Mouse (Mus musculus) frontal cortex, postnatal 36 days (tissue): ENCODE data around the gene Ier3.
A peak's percentile ranks its signal among the peaks of the same experiment; 100 is the strongest.

Experiments used
- DNase-seq, 2 experiments: peaks; one replicate each; pipeline ENCODE4 v3.0.0; 2022; ENCODE audit warnings: low spot score in 2 of 2

Gene Ier3

GRCm38 (mm10) chr17:35821439-35822430, at the start of gene Ier3:
Gene Ier3, plus strand, starts transcription at chr17:35821684.
- peak; percentile 69 to 71 for DNase-seq

DNA sequence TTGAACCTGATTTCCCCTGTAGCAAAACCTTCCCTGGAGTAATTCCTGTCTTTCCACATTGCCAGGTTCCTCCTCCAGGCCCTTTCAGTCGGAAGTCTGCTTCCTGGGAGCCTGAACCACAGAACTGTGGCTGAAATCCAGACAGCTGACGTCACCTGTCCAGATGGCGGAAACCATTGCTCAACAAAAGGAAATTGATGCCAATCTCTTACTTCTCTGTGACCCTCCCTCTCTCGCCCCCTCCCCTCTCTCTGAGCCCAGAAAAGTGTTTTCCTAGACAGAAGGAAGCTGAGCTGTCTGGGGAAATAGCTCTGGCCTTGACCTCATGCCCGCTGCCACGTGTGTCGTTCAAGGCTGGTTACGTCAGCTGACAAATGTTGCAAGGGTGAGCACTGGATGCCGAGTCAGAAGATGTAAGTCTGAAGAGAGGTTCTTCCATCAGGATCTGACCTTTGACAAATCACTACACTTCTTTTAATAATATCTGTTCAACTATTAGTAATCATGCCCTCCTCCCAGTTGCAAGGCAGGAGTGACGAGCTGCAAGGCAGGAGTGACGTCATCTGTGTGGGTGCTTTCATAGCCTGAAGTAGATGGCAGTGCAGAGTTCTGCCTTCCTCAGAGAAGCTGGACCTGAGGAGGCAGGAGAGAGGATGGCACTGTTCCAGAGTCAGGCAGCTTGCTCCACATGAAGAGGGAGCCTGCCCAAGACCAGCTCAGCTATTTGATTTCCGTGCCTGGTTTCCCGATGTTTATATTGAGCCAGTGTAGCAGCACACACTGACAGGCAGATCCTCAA, 44.5 kb upstream of the Ier3 start:
- DNase-seq, result peak; percentile 75 to 77

GRCm38 (mm10) chr17:35778965-35779364, 42.5 kb upstream of the Ier3 start:
- DNase-seq, result no peak

DNA sequence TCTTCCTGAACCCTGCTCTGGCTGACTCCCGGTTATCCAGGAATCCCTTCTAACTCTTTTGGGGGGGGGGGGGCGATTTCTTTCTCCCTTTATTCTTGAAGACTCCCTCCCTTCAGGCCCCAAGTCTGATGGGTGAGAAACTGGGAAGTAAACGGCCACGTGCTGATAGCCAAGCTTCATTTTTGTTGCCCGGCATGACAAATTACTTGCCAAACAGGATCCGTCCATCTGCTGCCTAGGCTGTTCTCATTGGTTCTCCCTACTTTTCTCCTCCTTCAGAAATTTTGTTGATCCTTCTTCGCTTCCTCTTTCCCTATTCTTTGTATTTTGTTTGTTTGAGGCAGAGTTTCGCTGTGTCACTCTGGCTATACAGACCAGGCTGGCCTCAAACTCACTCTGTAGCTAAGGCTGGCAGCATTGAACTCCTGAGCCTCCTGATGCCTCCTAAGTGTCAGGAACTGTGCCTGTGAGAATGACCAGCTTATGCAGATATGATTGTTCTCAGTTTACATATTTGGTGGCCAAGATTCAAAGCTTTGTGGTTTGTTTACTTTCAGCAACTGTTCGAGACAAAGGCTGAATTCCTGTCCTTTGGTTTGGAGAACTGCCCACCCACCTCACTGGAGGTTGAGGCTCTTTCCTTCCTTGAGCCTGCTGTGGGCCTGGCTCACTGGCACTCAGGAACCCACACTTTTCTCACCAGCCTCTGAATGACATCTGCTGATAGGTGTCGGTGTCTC, 41.8 kb upstream of the Ier3 start:
- no peak for DNase-seq

DNA sequence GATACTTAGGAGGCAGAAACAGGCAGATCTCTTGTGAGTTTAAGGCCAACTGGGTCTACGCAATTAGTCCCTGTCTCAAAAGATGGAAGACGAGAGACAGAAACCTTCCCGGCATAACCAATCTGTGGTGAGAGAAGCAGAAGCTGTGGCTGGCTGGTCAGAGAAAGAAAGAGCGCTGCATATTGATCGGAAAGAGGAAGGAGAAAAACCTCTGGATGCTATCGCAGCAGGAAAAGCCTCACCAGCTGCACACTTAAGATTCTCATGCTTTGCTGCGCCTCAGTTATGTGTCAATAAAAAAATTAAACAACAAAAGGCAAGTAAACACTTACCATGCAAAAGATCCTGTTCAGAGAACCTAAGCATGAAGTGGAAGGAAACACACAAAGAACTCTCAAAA, 41.1 kb upstream of the Ier3 start:
- no peak for DNase-seq

DNA sequence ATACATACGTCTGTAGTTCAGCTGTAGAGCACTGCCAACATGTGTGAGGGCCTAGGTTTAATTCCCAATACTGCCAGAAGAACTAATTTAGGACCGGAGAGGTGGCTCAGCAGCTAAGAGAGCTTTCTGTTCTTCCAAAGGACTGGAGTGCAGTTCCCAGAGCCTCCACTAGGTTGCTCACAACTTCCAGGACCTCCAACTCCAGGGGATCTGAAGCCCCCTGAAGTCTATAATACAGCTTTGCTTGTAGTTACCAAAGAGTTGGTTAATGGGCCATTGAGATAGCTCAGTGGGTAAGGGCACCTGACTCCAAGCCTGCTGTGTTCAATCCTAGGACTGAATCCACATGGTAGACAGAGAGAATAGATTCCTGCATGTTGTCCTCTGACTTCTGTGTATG, 39.1 kb upstream of the Ier3 start:
- no peak for DNase-seq

DNA sequence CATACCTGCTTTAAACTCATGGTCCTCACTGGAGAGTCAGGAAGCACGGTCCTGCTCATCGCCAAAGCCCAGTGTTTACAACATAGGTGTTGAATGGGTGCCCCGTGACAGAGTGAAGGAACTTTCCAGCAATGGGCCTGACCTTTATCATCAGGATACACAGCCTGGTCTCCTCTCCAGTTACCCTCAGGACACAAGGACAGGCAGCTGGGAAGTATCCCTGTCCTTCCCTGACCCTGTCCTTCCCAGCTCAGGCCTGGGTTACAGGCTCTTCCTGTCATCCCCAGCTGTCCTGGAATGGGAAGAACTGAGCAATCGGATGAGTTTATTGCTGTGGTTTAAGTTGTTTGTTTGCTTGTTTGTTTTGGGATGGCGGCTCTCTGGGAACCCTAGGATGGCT, 38.6 kb upstream of the Ier3 start:
- DNase-seq, result no peak

DNA sequence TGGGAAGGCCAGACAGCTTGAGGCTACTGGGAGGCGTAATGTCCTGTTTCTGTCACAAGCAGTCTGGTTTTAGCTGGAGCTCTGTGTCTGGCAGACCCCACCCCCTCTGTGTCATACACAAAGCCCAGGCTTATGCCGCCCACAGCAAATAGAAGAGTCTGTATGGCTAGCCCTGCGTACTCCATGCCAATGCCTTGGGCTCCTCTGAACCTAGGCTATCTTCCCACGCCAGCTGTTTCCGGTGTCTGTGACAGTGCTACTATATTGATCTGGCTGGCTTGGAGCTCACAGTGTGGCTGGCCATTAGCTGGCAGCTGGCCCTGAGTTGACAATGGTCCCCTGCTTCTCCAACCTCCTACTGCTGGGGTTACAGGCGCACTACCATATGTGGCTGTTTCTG, 37.5 kb upstream of the Ier3 start:
- peak in 1 of 2 experiments; percentile 10 for DNase-seq

DNA sequence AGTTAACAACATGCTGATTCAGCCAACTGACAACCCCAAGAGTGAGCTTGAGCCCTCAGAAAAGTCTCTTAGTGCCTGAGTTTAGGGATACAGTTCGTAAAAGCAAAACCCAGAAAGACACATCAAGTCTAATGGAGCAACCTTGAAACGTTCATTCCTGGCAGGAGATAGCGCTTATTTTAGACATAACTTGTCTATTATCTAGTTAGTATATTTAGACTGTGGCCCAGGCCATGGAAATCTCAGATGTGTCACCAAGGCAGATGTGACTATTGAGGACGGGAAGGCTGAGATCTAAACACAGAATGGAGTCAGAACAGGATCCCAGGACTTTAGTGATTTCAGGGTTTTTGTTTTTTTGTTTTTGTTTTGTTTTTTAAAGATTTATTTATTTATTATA, 36.3 kb upstream of the Ier3 start:
- DNase-seq, result no peak

DNA sequence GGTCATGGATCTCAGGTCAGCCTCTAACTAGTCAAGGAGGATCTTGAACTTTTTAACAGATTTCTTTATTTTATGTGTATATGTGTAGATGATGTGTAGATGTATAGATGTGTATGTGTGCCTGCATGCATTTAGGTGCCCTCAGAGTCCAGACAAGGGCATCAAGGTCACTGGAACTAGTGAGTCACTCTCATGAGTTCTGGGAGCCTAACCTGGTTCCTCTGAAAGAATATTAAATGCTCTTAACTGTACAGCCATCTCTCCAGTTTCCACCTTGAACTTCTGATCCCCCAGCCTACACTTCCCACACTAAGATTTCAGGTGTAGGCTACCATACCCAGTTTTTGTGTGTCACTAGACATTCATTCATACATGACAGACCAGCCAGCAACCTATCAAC, 34.0 kb upstream of the Ier3 start:
- no peak for DNase-seq

DNA sequence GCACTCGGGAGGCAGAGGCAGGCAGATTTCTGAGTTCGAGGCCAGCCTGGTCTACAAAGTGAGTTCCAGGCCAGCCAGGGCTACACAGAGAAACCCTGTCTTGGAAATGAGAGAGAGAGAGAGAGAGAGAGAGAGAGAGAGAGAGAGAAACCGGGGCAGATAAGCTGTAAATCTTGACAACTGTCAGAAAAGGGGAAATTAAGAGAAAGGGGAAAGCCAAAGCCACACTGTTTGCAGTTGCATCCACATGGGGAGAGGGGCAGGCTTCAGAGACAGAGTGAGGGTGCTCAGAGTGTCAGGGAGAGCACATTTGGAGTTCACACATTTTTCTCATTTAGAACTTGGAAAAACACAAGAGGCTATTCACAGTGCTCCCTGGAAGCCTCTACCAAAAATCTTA, 33.5 kb upstream of the Ier3 start:
- no peak for DNase-seq

GRCm38 (mm10) chr17:35790933-35791332, 30.6 kb upstream of the Ier3 start:
- DNase-seq, result no peak

- DNase-seq, result no peak
Observed at GRCm38 (mm10) chr17:35792837-35793236, 28.6 kb upstream of the Ier3 start.

GRCm38 (mm10) chr17:35795099-35795498, 26.4 kb upstream of the Ier3 start:
- no peak for DNase-seq

DNA sequence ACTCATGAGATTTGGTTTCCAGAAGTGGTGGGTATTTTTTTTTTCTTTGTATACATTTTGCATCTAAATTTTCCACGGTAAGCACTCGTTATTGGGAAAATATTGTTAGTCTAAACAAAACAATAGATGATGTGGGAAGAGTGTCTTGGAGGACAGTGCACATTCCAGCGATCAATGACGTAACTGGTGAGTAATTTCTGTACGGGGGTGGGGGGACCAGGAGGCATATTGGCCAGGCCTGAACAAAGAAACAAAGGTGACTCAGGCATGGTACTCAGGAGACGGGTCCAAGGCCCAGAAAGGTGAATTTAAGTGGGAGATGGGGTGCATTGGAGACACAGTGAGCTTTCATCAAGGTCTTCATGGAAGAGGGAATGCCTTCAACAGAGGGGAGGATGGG, 25.8 kb upstream of the Ier3 start:
- DNase-seq, result no peak

DNA sequence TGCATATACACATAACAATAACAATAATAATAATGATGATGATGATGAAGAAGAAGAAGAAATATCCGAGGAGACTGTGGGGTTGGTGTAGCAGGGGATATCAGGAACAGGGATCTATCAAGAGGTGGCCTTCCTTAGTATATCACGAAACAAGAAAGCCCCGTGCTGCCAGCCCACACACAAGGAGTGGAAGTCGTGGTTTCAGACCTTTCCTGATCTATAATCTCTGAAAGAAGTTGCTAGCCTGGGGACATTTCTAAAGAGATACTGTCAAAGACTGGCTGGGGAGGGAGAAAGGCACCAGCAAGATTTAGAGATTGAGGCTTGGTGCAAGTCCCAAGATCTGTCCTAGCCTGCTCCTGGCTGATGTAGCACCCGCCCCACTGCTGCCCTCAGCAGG, 24.6 kb upstream of the Ier3 start:
- DNase-seq, result no peak

DNA sequence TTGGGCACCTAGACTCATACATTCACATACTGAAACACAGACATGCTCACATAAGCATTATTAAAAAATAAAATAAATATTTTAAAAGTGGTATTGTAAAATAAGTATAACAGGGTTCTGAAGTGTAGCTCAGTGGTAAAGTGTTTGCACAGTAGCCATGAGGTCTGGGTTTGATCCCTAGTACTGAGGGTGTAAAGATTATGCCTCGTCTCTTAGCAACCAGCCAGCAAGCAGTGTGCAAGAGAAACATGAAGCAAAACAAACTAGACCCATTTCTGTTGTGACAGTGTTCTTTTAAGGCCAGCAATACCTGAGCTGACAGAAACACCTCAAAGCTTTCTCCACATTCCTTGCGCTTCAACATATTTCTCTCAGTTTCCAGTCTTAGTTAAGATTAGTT, 20.6 kb upstream of the Ier3 start:
- no peak for DNase-seq

DNA sequence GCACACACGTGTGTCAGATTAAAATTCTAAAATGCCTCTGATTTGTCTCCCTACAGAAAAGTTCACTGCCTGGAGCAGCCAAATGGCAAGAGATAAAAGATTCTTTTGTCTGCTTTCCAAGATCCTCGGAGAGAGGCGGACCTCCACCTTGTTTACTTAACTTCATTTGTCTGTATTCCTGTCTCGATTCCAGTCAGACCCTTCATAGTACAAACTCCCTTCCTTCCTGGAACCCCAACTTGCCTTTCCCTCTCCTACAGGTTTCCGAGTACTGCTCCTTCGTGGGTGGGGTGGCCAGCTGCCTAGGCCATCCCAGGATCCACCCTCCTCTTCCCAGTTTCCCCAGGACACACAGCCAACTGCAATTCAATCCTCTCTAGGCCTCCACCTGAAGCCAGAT, 18.5 kb upstream of the Ier3 start:
- DNase-seq, result no peak

DNA sequence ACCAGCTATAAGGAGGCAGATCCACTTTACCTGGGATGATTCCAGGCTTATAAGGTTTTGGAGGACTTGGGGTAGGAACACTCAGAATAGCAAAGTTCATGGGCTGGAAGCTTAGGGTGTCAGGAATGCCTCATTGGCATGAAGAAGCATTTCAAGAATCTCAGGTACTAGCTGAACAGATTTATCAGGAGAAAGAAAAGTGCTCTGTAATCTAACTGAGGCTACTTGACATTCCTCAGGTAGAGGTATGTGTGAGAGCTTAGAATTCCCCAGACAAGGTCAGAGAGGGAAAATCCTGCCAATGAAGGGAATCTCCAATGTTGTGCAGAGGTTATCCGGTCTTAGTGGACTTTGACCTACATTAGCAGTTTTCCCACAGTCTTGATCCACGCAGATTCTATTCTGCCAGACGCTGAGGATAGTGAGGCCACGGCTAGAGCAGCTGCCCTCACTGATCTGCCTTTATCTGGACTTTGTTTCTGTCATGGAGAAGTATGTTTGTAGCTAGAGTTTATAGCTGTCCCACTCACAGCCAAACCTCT, 17.6 kb upstream of the Ier3 start:
- DNase-seq, result no peak

- DNase-seq, result no peak
Observed at GRCm38 (mm10) chr17:35808073-35808472, 13.4 kb upstream of the Ier3 start.

- DNase-seq, result no peak
Observed at GRCm38 (mm10) chr17:35809395-35809794, 12.1 kb upstream of the Ier3 start.
